Mouse (Mus musculus) kidney, embryonic 14.5 days (tissue): ENCODE data around the gene Zfp874a. TPM values are rescaled to one million over a fixed set of nuclear protein-coding genes. Genes with fewer than 3 reads are reported as not detected.
"Not testable (repeated sequence)": the region's sequence is repeated elsewhere in the genome, so short reads cannot be mapped to it uniquely, and the experiment has no call there.

Experiments
- ATAC-seq: fragments of 200-750 bp; cut with Nextera tagmentation; 2 replicates; pipeline ENCODE4 v1.8.0; 2017; ENCODE audit warnings: moderate number of reproducible peaks, mild to moderate bottlenecking, moderate TSS enrichment, moderate library complexity; ENCODE audit not compliant: low FRiP score, low TSS enrichment
- H3K27ac ChIP-seq: fragments of 300-500 bp; sonication (generic); 2 replicates; pipeline ENCODE4 v1.5.1; 2014; ENCODE audit warnings: low read depth, mild to moderate bottlenecking, low read length, moderate library complexity, mixed read lengths
- H3K27me3 ChIP-seq: fragments of 300-500 bp; sonication (generic); 2 replicates; pipeline ENCODE4 v1.6.1; 2014; ENCODE audit warnings: mild to moderate bottlenecking, low read length; ENCODE audit not compliant: control insufficient read depth, insufficient read depth
- H3K36me3 ChIP-seq: fragments of 300-500 bp; sonication (generic); 2 replicates; pipeline ENCODE4 v1.6.1; 2014; ENCODE audit warnings: low read length, mixed read lengths; ENCODE audit not compliant: control insufficient read depth, insufficient read depth
- H3K4me1 ChIP-seq: fragments of 300-500 bp; sonication (generic); 2 replicates; pipeline ENCODE4 v1.6.1; 2014; ENCODE audit warnings: low read length, mixed read lengths; ENCODE audit not compliant: control insufficient read depth, insufficient read depth
- H3K4me2 ChIP-seq: fragments of 300-500 bp; sonication (generic); replicated peaks from 2 replicates; pipeline ENCODE4 v1.6.1; 2014; ENCODE audit warnings: low read depth, mild to moderate bottlenecking, low read length
- H3K4me3 ChIP-seq: fragments of 300-500 bp; sonication (generic); 2 replicates; pipeline ENCODE4 v1.5.1; 2014; ENCODE audit warnings: mild to moderate bottlenecking, low read length
- H3K9ac ChIP-seq: fragments of 300-500 bp; sonication (generic); 2 replicates; pipeline ENCODE4 v1.6.1; 2014; ENCODE audit warnings: low read depth, mild to moderate bottlenecking, low read length, moderate library complexity
- H3K9me3 ChIP-seq: fragments of 300-500 bp; sonication (generic); 2 replicates; pipeline ENCODE4 v1.6.1; 2016; ENCODE audit warnings: low read length; ENCODE audit not compliant: control insufficient read depth
- WGBS: fragments of 180-500 bp; shearing (Covaris S2); extraction: QIAGEN DNeasy Blood & Tissue Kit; methylation state at CpG from one replicate; pipeline ENCODE4 v1.1.7; 2014; 5-methylcytosine and 5-hydroxymethylcytosine counted together
- polyA plus RNA-seq: library from polyadenylated mRNA; unstranded; fragments of >200 nt; fragmentation: Nextera tagmentation; extraction: Ambion mirVana; gene quantifications from 2 replicates; pipeline ENCODE4 v1.2.1, GENCODE M21; 2014

Zfp874a gene
- polyA plus RNA-seq, 1 experiment from 2014 or later, result 10.4 TPM

GRCm38 (mm10) chr13:67415759-67416158 is 35.7 kb downstream of the Zfp874a start:
- H3K4me1 ChIP-seq, result no peaks in the 10 kb centered on the region
- no peak overlapping the region for H3K27ac ChIP-seq
- H3K9ac ChIP-seq, result no peak overlapping the region
- no peaks in the 10 kb centered on the region for H3K27me3 ChIP-seq
- WGBS, result 90% methylated on average over 6 of the region's 6 CpGs
- ATAC-seq, result no peak
- no peak overlapping the region for H3K4me2 ChIP-seq
- no peaks in the 10 kb centered on the region for H3K9me3 ChIP-seq
- H3K36me3 ChIP-seq, result no peaks in the 10 kb centered on the region
- no peak overlapping the region for H3K4me3 ChIP-seq

DNA sequence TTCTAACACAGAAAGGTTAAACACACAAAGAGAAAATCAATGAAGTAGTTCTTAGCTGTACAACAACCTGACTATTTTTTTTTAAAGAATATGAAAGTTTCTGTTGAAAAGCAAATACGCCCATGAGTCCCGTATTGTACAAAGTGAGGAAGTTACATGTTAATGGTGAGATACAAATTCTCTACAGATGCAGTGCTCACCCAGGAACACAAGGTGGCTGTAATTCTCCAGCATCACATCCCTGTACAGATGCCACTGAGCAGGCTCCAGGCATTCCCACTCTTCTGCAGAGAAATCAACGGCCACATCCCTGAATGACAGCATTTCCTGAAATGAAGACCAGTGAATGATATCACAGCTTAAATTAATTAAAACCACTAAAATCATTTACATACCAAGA is 37.8 kb downstream of the Zfp874a start:
- H3K4me3 ChIP-seq, H3K36me3 ChIP-seq, H3K4me1 ChIP-seq, H3K9me3 ChIP-seq, H3K27me3 ChIP-seq, ATAC-seq, H3K4me2 ChIP-seq, H3K27ac ChIP-seq, H3K9ac ChIP-seq: not testable (repeated sequence)
- WGBS, result 76% methylated on average over 3 of the region's 3 CpGs

DNA sequence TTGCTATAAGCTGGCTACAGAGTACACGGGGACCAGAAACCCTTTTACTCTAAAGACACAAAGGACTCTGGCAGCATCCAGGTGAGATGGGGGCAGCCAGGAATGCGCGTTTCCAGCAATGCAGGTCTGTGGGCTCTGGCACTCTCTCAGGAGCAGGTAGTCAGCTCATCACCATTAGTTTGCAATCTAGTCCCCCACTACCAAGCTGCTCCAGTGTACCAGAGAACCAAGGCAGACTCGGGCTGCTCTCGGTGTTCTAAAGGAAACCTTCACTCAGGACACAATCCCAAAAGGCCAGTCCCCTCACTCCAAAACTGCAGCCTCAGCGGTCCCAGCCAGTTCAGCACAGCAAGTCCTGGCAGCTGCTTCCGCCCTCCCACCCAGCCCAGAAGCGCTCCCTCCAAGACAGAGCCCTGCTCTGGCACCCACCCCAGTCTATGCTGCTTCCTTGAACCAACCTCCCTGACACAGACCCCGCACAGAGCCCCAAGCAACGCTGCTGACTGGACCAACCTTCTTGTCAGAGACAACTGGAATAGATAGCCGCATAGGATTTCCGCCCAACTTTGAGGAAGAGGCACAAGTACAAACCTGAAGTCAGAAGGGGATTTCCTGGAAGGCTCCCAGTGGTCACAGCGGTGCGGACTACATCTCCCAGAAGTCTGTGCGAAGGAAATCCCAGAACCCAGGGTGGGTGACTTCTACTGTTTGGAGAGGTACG is 52.1 kb downstream of the Zfp874a start, which contains the start of gene Zfp429:
TSS of gene Zfp429 (minus strand) at position 637 of the 721 bp plus-strand sequence.
- not testable (repeated sequence) for H3K9me3 ChIP-seq, H3K27ac ChIP-seq, H3K4me1 ChIP-seq, H3K36me3 ChIP-seq, H3K27me3 ChIP-seq
- Histone ChIP-seq H3K4me3 (peak within 1 kb of the TSS; percentile 58), H3K4me2 (peak within 1 kb of the TSS; percentile 46), H3K9ac (peak within 1 kb of the TSS; percentile 57; the same call in 1 of the 2 replicates)
- peak; percentile 97 for ATAC-seq
- 2% methylated on average over 14 of the region's 16 CpGs for WGBS

GRCm38 (mm10) chr13:67376255-67376654 is 75.2 kb downstream of the Zfp874a start:
- not testable (repeated sequence) for H3K27ac ChIP-seq
- WGBS, result 84% methylated on average over 3 of the region's 3 CpGs

DNA sequence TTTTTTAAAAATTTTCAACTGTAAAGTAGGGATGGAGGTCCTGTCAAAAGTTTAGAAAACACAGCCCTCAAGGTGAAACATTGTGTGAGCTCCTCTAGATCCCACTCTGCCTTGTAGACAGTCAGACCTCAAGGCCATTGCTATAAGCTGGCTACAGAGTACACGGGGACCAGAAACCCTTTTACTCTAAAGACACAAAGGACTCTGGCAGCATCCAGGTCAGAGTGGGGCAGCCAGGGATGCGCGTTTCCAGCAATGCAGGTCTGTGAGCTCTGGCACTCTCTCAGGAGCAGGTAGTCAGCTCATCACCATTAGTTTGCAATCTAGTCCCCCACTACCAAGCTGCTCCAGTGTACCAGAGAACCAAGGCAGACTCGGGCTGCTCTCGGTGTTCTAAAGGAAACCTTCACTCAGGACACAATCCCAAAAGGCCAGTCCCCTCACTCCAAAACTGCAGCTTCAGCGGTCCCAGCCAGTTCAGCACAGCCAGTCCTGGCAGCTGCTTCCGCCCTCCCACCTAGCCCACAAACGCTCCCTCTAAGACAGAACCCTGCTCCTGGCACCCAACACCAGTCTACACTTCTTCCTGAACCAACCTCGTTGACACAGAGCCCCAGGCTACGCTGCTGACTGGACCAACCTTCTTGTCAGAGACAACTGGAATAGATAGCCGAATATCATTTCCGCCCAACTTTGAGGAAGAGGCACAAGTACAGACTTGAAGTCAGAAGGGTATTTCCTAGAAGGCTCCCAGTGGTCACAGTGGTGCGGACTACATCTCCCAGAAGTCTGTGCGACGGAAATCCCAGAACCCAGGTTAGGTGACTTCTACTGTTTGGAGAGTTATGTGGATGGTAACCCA is 76.1 kb downstream of the Zfp874a start, which contains the start of the genes Gm28041 and Zfp456:
TSS of gene Gm28041 (minus strand) at position 684 of the 862 bp plus-strand sequence.
TSS of gene Zfp456 (minus strand) at position 761 of the 862 bp plus-strand sequence.
- peak; percentile 97 for ATAC-seq
- H3K4me3 ChIP-seq, result peak within 1 kb of the TSS; percentile 49
- H3K27ac ChIP-seq, H3K36me3 ChIP-seq, H3K27me3 ChIP-seq, H3K4me1 ChIP-seq, H3K9me3 ChIP-seq: not testable (repeated sequence)
- WGBS, result 15% methylated on average over 13 of the region's 15 CpGs
- H3K4me2 ChIP-seq, result peak within 1 kb of the TSS; percentile 46
- peak within 1 kb of the TSS; percentile 37; the same call in 1 of the 2 replicates for H3K9ac ChIP-seq

More at GRCm38 (mm10) chr13:67376255-67376654, 75.2 kb downstream of the Zfp874a start:
- not testable (repeated sequence) for H3K36me3 ChIP-seq, H3K4me1 ChIP-seq, H3K4me3 ChIP-seq, H3K9ac ChIP-seq, H3K9me3 ChIP-seq, H3K27me3 ChIP-seq, H3K4me2 ChIP-seq
- 0 out of 2 replicates have a peak, but pooled peaks have one; percentile 22 for ATAC-seq

Other genes starting within 250 kb of the Zfp874a start
- gene Zfp458, start 173.2 kb downstream of the Zfp874a start, polyA plus RNA-seq, result 2.1 and 3.0 TPM in 2 replicates
- gene Zfp457, start 145.1 kb downstream of the Zfp874a start, polyA plus RNA-seq, result 0.73 and 1.5 TPM in 2 replicates
- 2.7 and 3.0 TPM in 2 replicates for gene Zfp595, start 119.1 kb downstream of the Zfp874a start, polyA plus RNA-seq
- not detected in 2 replicates for gene Gm28044, start 91.1 kb downstream of the Zfp874a start, polyA plus RNA-seq
- gene Zfp953, start 91.0 kb downstream of the Zfp874a start, polyA plus RNA-seq, result 1.4 and 1.6 TPM in 2 replicates
- 0.38 and 0.50 TPM in 2 replicates for gene Gm28041, start 75.9 kb downstream of the Zfp874a start, polyA plus RNA-seq
- gene Zfp456, start 75.8 kb downstream of the Zfp874a start, polyA plus RNA-seq, result 1.3 and 2.2 TPM in 2 replicates
- gene Zfp429, start 51.8 kb downstream of the Zfp874a start, polyA plus RNA-seq, result 4.3 and 6.0 TPM in 2 replicates
- 0.31 and 2.3 TPM in 2 replicates for gene Zfp459, start 30.2 kb downstream of the Zfp874a start, polyA plus RNA-seq
- 2.2 and 2.3 TPM in 2 replicates for gene Zfp874b, start 32.6 kb upstream of the Zfp874a start, polyA plus RNA-seq
- 13.5 and 16.7 TPM in 2 replicates for gene Zfp58, start 48.9 kb upstream of the Zfp874a start, polyA plus RNA-seq
- not detected in 2 replicates for gene Gm26965, start 74.5 kb upstream of the Zfp874a start, polyA plus RNA-seq
- gene Zfp87, start 74.6 kb upstream of the Zfp874a start, polyA plus RNA-seq, result 22.5 and 28.5 TPM in 2 replicates
- 15.2 and 17.7 TPM in 2 replicates for gene Zfp748, start 102.2 kb upstream of the Zfp874a start, polyA plus RNA-seq
- 4.5 and 5.0 TPM in 2 replicates for gene Zfp729b, start 158.1 kb upstream of the Zfp874a start, polyA plus RNA-seq
- gene Gm49345, start 186.1 kb upstream of the Zfp874a start, polyA plus RNA-seq, result not detected in 2 replicates
- gene Zfp729a, start 186.2 kb upstream of the Zfp874a start, polyA plus RNA-seq, result 3.6 and 5.7 TPM in 2 replicates
- 9.6 and 11.2 TPM in 2 replicates for gene Zfp738, start 235.4 kb upstream of the Zfp874a start, polyA plus RNA-seq